Mouse (Mus musculus) CH12.LX (cell line): ENCODE data around the gene Styx.

Source experiments
- CHD2 ChIP-seq: IDR thresholded peaks from 2 replicates; pipeline ENCODE4 v1.6.1; 2011; ENCODE audit warnings: low read length, improper control_type of control experiment
- CTCF ChIP-seq, 2 experiments: IDR thresholded peaks in 1 of 2; conservative IDR thresholded peaks in 1 of 2; 2 replicates each; pipeline ENCODE4 v1.5.1; 2011 to 2012; ENCODE audit warnings: low read depth in 2 of 2, low read length in 2 of 2, improper control_type of control experiment in 1 of 2, inconsistent platforms in 1 of 2, mild to moderate bottlenecking in 1 of 2, moderate library complexity in 1 of 2
- POLR2A ChIP-seq: IDR thresholded peaks from 2 replicates; pipeline ENCODE4 v1.6.1; 2011; ENCODE audit warnings: low read depth, mild to moderate bottlenecking, improper control_type of control experiment, low read length
- ZC3H11A ChIP-seq: IDR thresholded peaks from 2 replicates; pipeline ENCODE4 v1.6.1; 2012; ENCODE audit warnings: low read depth, mild to moderate bottlenecking, inconsistent platforms, low read length, improper control_type of control experiment

- TF ChIP-seq ZC3H11A (no peak), CTCF (conservative IDR thresholded peaks at IDR 0.05 in 1 of 2, IDR thresholded peaks at IDR 0.05 in 1 of 2; ENCODE audit: low read depth in 2 of 2, low read length in 2 of 2) (no peak), POLR2A (no peak), CHD2 (no peak)
Measured at GRCm38 (mm10) chr14:45365196-45365587, 14.3 kb downstream of the Styx start.
